Mouse (Mus musculus) R1 (cell line): ENCODE data around the gene Gsg1l2.

Experiments
- DNase-seq: peaks from one replicate; pipeline ENCODE4 v3.0.0-alpha.2; 2018; ENCODE audit warnings: low read depth, low spot score

The Gsg1l2 gene

DNA sequence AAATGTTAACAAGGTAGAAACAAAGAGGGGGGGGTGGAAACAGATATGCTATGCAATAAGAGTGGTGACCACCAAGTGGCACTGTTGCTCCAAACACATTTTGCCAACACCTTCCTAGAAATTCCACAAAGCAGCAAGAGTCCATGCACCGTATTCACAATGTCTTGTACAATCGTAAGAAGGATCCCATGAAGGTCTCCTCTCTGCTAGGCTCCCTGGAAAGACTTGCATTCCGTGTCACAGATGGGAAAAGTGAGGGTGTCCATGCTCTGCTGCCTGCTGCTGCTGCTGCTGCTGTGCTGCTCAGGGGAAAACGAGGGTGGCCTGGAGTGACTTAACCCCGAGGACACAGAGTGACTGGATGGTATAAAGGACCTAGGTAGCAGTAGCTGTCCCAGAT, 45.2 kb downstream of the Gsg1l2 start:
- DNase-seq, result peak; percentile 43

DNA sequence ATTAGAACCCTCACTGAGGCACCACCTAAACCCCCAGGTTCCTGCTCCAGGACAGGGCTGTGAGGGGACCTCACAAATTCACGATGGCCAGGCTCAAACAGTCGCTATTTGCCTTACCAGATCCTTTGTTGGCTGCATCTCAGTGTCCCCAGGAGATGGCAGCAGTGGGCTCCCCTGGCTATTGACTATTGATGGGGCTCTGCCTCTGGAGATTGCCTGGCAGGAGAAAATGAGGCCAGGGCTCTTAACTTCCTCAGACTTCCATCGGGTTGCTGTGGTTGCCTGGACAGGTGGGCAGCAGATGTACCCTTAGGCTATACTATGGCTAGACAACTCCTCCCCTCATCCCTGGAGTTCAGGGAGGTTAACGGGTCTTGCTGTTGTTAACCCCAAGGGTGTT, 45.8 kb downstream of the Gsg1l2 start:
- DNase-seq, result peak; percentile 58

DNA sequence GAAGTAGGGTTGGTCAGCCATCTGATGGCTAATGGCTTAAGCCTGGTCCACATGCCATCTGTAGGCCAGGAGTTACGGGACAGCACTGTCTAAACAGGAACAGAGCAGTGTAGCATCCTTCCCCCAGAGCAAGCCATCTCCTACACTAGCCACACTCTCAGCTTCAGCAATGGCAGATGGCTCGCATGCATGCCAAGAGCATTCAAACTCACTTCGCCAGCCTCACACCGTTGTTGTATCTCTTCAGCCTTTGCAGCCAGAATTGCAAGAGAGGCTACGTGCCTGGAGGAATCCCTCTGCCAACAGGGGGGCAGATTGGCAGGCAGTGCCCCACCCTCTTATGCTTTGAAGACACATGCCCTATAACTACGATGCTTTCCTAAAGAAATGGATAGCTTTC, 47.2 kb downstream of the Gsg1l2 start:
- DNase-seq, result no peak

DNA sequence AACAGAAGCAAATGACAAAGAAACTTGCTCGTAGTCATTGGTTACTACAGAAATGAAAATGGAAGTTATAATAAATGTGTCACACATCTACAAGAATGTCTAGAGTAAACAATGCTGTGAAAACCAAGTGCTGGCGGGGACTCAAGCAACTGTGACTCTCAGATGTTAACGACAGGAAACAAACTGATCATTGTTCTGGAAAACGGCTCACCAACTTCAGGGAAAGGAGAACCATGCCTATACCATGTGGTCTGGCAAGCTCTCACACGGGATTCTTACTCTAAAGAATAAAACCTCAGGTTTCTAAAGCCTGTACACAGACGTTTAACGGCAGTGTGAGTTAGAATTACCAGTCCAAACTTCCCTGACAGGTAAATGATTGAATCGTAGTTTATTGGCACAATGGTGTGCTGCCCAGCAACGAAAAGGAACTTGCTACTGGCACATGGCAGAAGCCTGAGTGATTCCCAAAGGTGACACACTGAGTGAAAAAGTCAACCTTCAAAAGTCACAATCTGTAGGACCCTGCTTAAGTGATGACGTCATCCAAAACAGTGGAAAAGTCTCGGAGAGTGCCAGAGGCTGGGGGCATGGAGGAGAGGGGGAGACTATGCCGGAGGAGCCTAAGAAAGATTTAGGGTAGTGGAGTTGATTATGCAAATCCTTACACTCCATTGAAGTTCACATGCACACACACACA, 54.1 kb downstream of the Gsg1l2 start:
- no peak for DNase-seq

DNA sequence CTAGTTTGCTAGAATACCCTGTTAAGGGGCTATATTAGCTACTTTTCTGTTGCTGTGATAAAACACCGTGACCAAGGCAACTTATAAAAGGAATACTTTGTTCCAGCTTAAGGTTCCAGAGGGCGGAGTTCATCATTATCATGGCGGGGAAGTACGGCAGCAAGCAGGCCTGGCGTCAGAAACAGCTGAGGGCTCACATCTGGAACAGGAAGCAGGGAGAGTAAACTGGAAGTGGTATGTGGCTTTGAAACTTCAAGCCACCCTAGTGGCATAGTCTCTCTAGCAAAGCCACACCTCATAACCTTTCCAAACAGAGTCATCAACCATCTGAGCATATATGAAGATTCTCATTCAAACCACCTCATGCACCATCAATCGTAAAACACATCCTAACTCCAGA, 55.1 kb downstream of the Gsg1l2 start:
- no peak for DNase-seq

DNA sequence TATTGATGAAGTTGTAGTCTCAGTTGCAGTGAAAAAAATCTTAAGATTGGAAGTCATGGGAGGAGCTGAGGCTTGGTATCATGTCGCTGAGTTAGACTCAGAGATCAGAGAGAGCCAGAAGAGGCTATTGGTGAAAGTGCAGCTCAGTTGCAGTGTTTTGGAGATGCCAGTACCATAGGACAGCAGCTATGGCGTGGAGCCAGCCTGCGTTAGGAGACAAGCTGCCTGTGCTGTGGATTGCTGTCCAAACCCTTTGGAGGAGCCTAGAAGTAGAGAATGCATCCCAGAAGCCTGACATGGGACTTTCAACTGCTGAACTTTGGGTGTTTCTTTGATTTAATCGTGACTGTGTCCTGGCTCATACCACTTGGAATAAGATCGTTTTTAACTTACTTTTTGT, 57.4 kb downstream of the Gsg1l2 start:
- DNase-seq, result no peak

DNA sequence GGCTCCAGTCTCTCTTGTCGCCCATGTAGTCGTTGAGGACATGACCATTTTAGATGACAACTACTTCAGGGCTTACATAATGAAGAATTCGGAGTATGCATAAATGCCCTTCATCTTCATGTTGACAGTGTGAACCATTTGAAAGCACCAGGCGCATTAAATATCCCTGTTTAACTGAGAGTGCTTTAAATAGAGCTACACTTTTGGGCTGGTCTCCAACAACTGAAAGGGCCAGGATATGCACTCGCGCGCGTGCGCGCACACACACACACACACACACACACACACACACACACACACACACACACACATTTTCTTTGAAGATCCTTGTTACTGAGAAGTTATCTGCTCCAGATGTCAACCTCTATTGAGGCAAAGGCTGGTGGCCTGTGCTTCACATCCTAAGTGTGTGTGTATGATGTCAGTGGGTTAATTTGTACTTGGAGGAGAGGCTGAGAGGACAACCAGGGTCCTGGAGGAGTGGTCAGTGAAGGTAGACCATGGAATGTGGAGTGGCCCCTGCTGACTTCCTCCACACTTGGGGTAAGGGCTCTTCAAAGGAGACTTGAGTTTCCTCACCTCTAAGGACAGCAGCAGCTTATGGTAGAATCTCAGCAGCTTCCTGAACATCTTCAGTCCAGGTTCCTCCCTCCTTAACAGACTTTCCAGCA, 61.1 kb downstream of the Gsg1l2 start:
- no peak for DNase-seq
